Mouse (Mus musculus): ENCODE results near the gene Bbs2. TPM values are rescaled to one million over a fixed set of nuclear protein-coding genes. Genes with fewer than 3 reads are reported as not detected.
A peak's percentile ranks its signal among the peaks of the same experiment; 100 is the strongest.
"Not testable (repeated sequence)": the region's sequence is repeated elsewhere in the genome, so short reads cannot be mapped to it uniquely, and the experiment has no call there.

Gene Bbs2
- total RNA-seq (2021), result 1 to 10 TPM; 7.9 to 8.4 TPM

GRCm38 (mm10) chr8:94098081-94098974 is at the start of gene Bbs2:
Gene Bbs2 (minus strand): TSS chr8:94098928.
- DNase-seq, result peak; percentile 99
- intact Hi-C loops (cut with DNase I), result loop anchor here (2.0 to 5.0 kb wide), 3 partner anchors 61 to 739 kb away; partner anchors contain the start of genes Amfr, Ciapin1, Coq9 and Nudt21

- no peak for DNase-seq
- intact Hi-C loops (cut with DNase I), result no loop called here
These were observed 49.5 kb upstream of the Bbs2 start for GRCm38 (mm10) chr8:94148236-94148635.

GRCm38 (mm10) chr8:94140266-94140795 is 41.6 kb upstream of the Bbs2 start:
- no peak for DNase-seq
- intact Hi-C loops (cut with DNase I), result no loop called here

- intact Hi-C loops (cut with DNase I), result no loop called here
- no peak for DNase-seq
These were observed 38.2 kb upstream of the Bbs2 start, which contains the start of gene Mt4 for GRCm38 (mm10) chr8:94136933-94137332. Gene Mt4 (plus strand): TSS chr8:94137197.

GRCm38 (mm10) chr8:94136192-94136591 is 37.5 kb upstream of the Bbs2 start:
- DNase-seq, result no peak
- intact Hi-C loops (cut with DNase I), result no loop called here

- intact Hi-C loops (cut with DNase I), result no loop called here
- DNase-seq, result no peak
These were observed 36.8 kb upstream of the Bbs2 start for GRCm38 (mm10) chr8:94135556-94135955.

- intact Hi-C loops (cut with DNase I); DNase-seq: not testable (repeated sequence)
These were observed 35.9 kb upstream of the Bbs2 start for GRCm38 (mm10) chr8:94134601-94135000.

GRCm38 (mm10) chr8:94132096-94132495 is 33.4 kb upstream of the Bbs2 start:
- DNase-seq, result no peak
- intact Hi-C loops (cut with DNase I), result no loop called here

GRCm38 (mm10) chr8:94130126-94130525 is 31.4 kb upstream of the Bbs2 start:
- no peak for DNase-seq
- intact Hi-C loops (cut with DNase I), result no loop called here

GRCm38 (mm10) chr8:94129133-94129789 is 30.5 kb upstream of the Bbs2 start:
- no peak for DNase-seq
- intact Hi-C loops (cut with DNase I), result no loop called here

- intact Hi-C loops (cut with DNase I), result no loop called here
- no peak for DNase-seq
These were observed 29.0 kb upstream of the Bbs2 start for GRCm38 (mm10) chr8:94127711-94128110.

GRCm38 (mm10) chr8:94122711-94123468 is 24.2 kb upstream of the Bbs2 start:
- no peak for DNase-seq
- intact Hi-C loops (cut with DNase I), result no loop called here

- DNase-seq, result no peak
- intact Hi-C loops (cut with DNase I), result no loop called here
These were observed 22.9 kb upstream of the Bbs2 start for GRCm38 (mm10) chr8:94121625-94122024.

GRCm38 (mm10) chr8:94118776-94119430 is 20.2 kb upstream of the Bbs2 start:
- intact Hi-C loops (cut with DNase I), result no loop called here
- DNase-seq, result no peak

GRCm38 (mm10) chr8:94113972-94114371 is 15.2 kb upstream of the Bbs2 start:
- intact Hi-C loops (cut with DNase I), result no loop called here
- DNase-seq, result no peak

GRCm38 (mm10) chr8:94113435-94113834 is 14.7 kb upstream of the Bbs2 start:
- DNase-seq, result no peak

GRCm38 (mm10) chr8:94110526-94111177 is 11.9 kb upstream of the Bbs2 start:
- DNase-seq, result no peak
- intact Hi-C loops (cut with DNase I), result loop anchor here (2.0 kb wide), 1 partner anchor 88 kb away; no protein-coding TSS in a partner anchor

More at GRCm38 (mm10) chr8:94113435-94113834, 14.7 kb upstream of the Bbs2 start:
- intact Hi-C loops (cut with DNase I), result no loop called here

- intact Hi-C loops (cut with DNase I), result loop anchor here (2.0 kb wide), 1 partner anchor 89 kb away; no protein-coding TSS in a partner anchor
- DNase-seq, result no peak
These were observed 11.1 kb upstream of the Bbs2 start for GRCm38 (mm10) chr8:94109835-94110234.

GRCm38 (mm10) chr8:94109396-94109795 is 10.7 kb upstream of the Bbs2 start:
- intact Hi-C loops (cut with DNase I), result no loop called here
- no peak for DNase-seq

Data from heart, postnatal 36 days (tissue).